In genomic region chr2:136670539-136671271, GRCm38 (mm10) we compare ENCODE assay signal across 8 mouse cellular contexts. TPM values are rescaled to one million over a fixed set of nuclear protein-coding genes. Genes with fewer than 3 reads are reported as not detected.
DNase-seq lines count a peak whose midpoint lies in the region; TF ChIP-seq lines count a peak whose summit lies in the region.

No protein-coding gene starts in this region.

- H3K27ac ChIP-seq in embryonic fibroblast, embryonic 13.5 days (ENCODE audit: insufficient read depth, low read length) = peak overlapping the region; percentile 15

- intact Hi-C loops in left cerebral cortex, postnatal 10 days (cut with DNase I) = no loop called here

- no peak for TF ChIP-seq CTCF in embryonic fibroblast, embryonic 13.5 days (IDR thresholded peaks at IDR 0.05; ENCODE audit: borderline replicate concordance, insufficient read depth, low read length)

- peaks cover 6% of the 10 kb centered on the region for H3K4me1 ChIP-seq in embryonic fibroblast, embryonic 13.5 days (ENCODE audit: control insufficient read depth, insufficient read depth, low read length)

- peak; percentile 25 for DNase-seq in 3T3-L1 (ENCODE audit: low read depth, low spot score)
- peak; percentile 96 for DNase-seq in brain, adult 2 months (ENCODE audit: low read depth, low spot score)
- peak; percentile 44 to 59 for DNase-seq in left cerebral cortex, postnatal 10 days (ENCODE audit: extremely low spot score in 1 of 2, low spot score in 2 of 2)
- DNase-seq in right cerebral cortex, adult 2 months (ENCODE audit: low spot score in 2 of 2) = peak; percentile 43 to 50
- no peak for DNase-seq in testis, postnatal 10 days (ENCODE audit: low spot score)
- DNase-seq in lung, postnatal 10 days = no peak
- DNase-seq in urinary bladder, postnatal 4 days (ENCODE audit: low spot score in 2 of 2) = no peak

- no peak for TF ChIP-seq POLR2A in embryonic fibroblast, embryonic 13.5 days (IDR thresholded peaks at IDR 0.05; ENCODE audit: low read depth, low read length)

- no peak overlapping the region for H3K4me3 ChIP-seq in embryonic fibroblast, embryonic 13.5 days (ENCODE audit: insufficient read depth, low read length)

RNA-seq across cellular contexts. Expression of gene Snap25, which starts 42.5 kb away (rescaled TPM):
- 0.30 TPM in 1 of 2 replicates, not detected in the other for polyA plus RNA-seq in embryonic fibroblast, embryonic 13.5 days (2011; ENCODE audit: insufficient read length, low read depth, missing spikeins)
- 1,000 to 10,000 TPM; 1,204 to 1,224 TPM for total RNA-seq in left cerebral cortex, postnatal 10 days (2021)

Comparison
In these comparisons a context has a peak if more than half of its experiments do, and no peak if none do; other contexts are left out.
1. DNase-seq: peak in 3T3-L1 (single experiment), brain, adult 2 months (single experiment), left cerebral cortex, postnatal 10 days (2 of 2) and right cerebral cortex, adult 2 months (2 of 2); none in testis, postnatal 10 days (single experiment), lung, postnatal 10 days (single experiment) and urinary bladder, postnatal 4 days (0 of 2).